24 mouse cellular contexts compared by ENCODE assay signal in genomic region chr14:16207722-16208121, GRCm38 (mm10). TPM values are rescaled to one million over a fixed set of nuclear protein-coding genes. Genes with fewer than 3 reads are reported as not detected.
DNase-seq lines count a peak whose midpoint lies in the region; ATAC-seq and TF ChIP-seq lines count a peak whose summit lies in the region.
"Had no signal": no experiment of that assay in that cellular context is flagged by ENCODE, and none has a peak within 500 bp of the region (broad histone marks: within the 10 kb centered on the region; RNA-seq: fewer than 3 reads in every experiment).

No protein-coding gene starts in this region.

- no peak overlapping the region for H3K4me2 ChIP-seq in liver, embryonic 12.5 days
- no peak overlapping the region for H3K4me2 ChIP-seq in liver, embryonic 11.5 days
- H3K4me2 ChIP-seq in liver, embryonic 14.5 days (ENCODE audit: low read depth): no peak overlapping the region
- no peak overlapping the region for H3K4me2 ChIP-seq in liver, postnatal 0 days (ENCODE audit: low read depth, low read length)
- H3K4me2 ChIP-seq: embryonic facial prominence, embryonic 12.5 days had no signal

- H3K9ac ChIP-seq in liver, embryonic 12.5 days: no peak overlapping the region
- no peak overlapping the region for H3K9ac ChIP-seq in liver, embryonic 11.5 days (ENCODE audit: low read depth, low read length)
- no peak overlapping the region for H3K9ac ChIP-seq in liver, embryonic 14.5 days (replicated peaks)
- H3K9ac ChIP-seq in liver, postnatal 0 days (replicated peaks): no peak overlapping the region
- H3K9ac ChIP-seq: embryonic facial prominence, embryonic 12.5 days had no signal

- DNase-seq in liver, embryonic 11.5 days (ENCODE audit: low spot score): no peak
- no peak for DNase-seq in liver, embryonic 14.5 days (ENCODE audit: low read depth in 3 of 3, low spot score in 3 of 3)
- no peak for DNase-seq in liver, postnatal 0 days
- DNase-seq in layer of hippocampus, adult 8-10 months (ENCODE audit: low spot score in 2 of 2): no peak
- DNase-seq: adrenal gland, adult 8-10 months; adrenal gland, postnatal 14 days; adrenal gland, postnatal 36 days; B cell, adult 2 months; cerebellum, adult 11-12 months; cerebellum, adult 2 months; cerebellum, adult 9-10 months; cerebellum, postnatal 10 days; cerebellum, postnatal 25 days had no signal

- no peak overlapping the region for H3K4me3 ChIP-seq in liver, embryonic 12.5 days
- H3K4me3 ChIP-seq in liver, embryonic 11.5 days (ENCODE audit: low read depth, low read length): no peak overlapping the region
- no peak overlapping the region for H3K4me3 ChIP-seq in liver, embryonic 14.5 days (ENCODE audit: insufficient read depth in 1 of 2, low read depth in 2 of 2, low read length in 2 of 2)
- no peak overlapping the region for H3K4me3 ChIP-seq in liver, postnatal 0 days (ENCODE audit: low read depth, low read length)
- H3K4me3 ChIP-seq: embryonic facial prominence, embryonic 10.5 days; embryonic facial prominence, embryonic 12.5 days had no signal

- no peak for TF ChIP-seq EP300 in liver, embryonic 14.5 days (IDR thresholded peaks at IDR 0.05; ENCODE audit: low read depth)
- no peak for TF ChIP-seq EP300 in liver, postnatal 0 days (IDR thresholded peaks at IDR 0.05; ENCODE audit: low read depth)

- H3K4me1 ChIP-seq in liver, embryonic 12.5 days: no peaks in the 10 kb centered on the region
- no peaks in the 10 kb centered on the region for H3K4me1 ChIP-seq in liver, embryonic 11.5 days (replicated peaks; ENCODE audit: control insufficient read depth, insufficient read depth, low read length)
- H3K4me1 ChIP-seq in liver, embryonic 14.5 days (replicated peaks; ENCODE audit: control insufficient read depth in 2 of 2, insufficient read depth in 2 of 2, low read length in 1 of 2): no peaks in the 10 kb centered on the region
- no peaks in the 10 kb centered on the region for H3K4me1 ChIP-seq in liver, postnatal 0 days (ENCODE audit: insufficient read depth)
- H3K4me1 ChIP-seq: embryonic facial prominence, embryonic 10.5 days; embryonic facial prominence, embryonic 12.5 days had no signal

- no peak for TF ChIP-seq CTCF in liver, embryonic 14.5 days (IDR thresholded peaks at IDR 0.05; ENCODE audit: low read depth)
- no peak for TF ChIP-seq CTCF in liver, postnatal 0 days (IDR thresholded peaks at IDR 0.05; ENCODE audit: low read depth)

- peak; percentile 59; the same call in 1 of the 2 replicates for ATAC-seq in liver, embryonic 12.5 days
- no peak; the same call in 1 of the 2 replicates for ATAC-seq in liver, embryonic 11.5 days (replicated peaks; ENCODE audit: low FRiP score)
- peak; percentile 26; the same call in 1 of the 2 replicates for ATAC-seq in liver, embryonic 14.5 days (ENCODE audit: insufficient read depth)
- ATAC-seq in liver, postnatal 0 days: no peak
- 0 out of 2 replicates have a peak, but pooled peaks have one; percentile 39 for ATAC-seq in megakaryocyte progenitor cell, adult 5-6 weeks (replicated peaks; ENCODE audit: poor library complexity)
- ATAC-seq: activated CD4-positive, CD25-positive, alpha-beta regulatory T cell, adult 4 months; CD4-positive, CD25-positive, alpha-beta regulatory T cell, adult 4 months; forebrain, embryonic 14.5 days; forebrain, embryonic 16.5 days; Patski had no signal

- H3K27ac ChIP-seq in liver, embryonic 12.5 days: no peak overlapping the region
- H3K27ac ChIP-seq in liver, embryonic 11.5 days (ENCODE audit: low read depth, low read length): no peak overlapping the region
- no peak overlapping the region for H3K27ac ChIP-seq in liver, embryonic 14.5 days
- H3K27ac ChIP-seq in liver, postnatal 0 days (ENCODE audit: low read depth): no peak overlapping the region
- H3K27ac ChIP-seq: embryonic facial prominence, embryonic 10.5 days; embryonic facial prominence, embryonic 12.5 days had no signal

- no peaks in the 10 kb centered on the region for H3K9me3 ChIP-seq in liver, embryonic 12.5 days (replicated peaks)
- no peaks in the 10 kb centered on the region for H3K9me3 ChIP-seq in liver, embryonic 11.5 days (ENCODE audit: control insufficient read depth, low read length)
- H3K9me3 ChIP-seq in liver, embryonic 14.5 days (ENCODE audit: control insufficient read depth, low read length): no peaks in the 10 kb centered on the region
- no peaks in the 10 kb centered on the region for H3K9me3 ChIP-seq in liver, postnatal 0 days (ENCODE audit: low read length)
- H3K9me3 ChIP-seq: embryonic facial prominence, embryonic 10.5 days; embryonic facial prominence, embryonic 12.5 days; G1E had no signal

- no peaks in the 10 kb centered on the region for H3K36me3 ChIP-seq in liver, embryonic 12.5 days
- H3K36me3 ChIP-seq in liver, embryonic 11.5 days (ENCODE audit: control insufficient read depth, insufficient read depth, low read length): no peaks in the 10 kb centered on the region
- H3K36me3 ChIP-seq in liver, embryonic 14.5 days (replicated peaks; ENCODE audit: control insufficient read depth, insufficient read depth, low read depth): no peaks in the 10 kb centered on the region
- H3K36me3 ChIP-seq in liver, postnatal 0 days (replicated peaks; ENCODE audit: insufficient read depth, low read length): no peaks in the 10 kb centered on the region
- H3K36me3 ChIP-seq: embryonic facial prominence, embryonic 10.5 days; embryonic facial prominence, embryonic 12.5 days; G1E had no signal

- no peaks in the 10 kb centered on the region for H3K27me3 ChIP-seq in liver, embryonic 12.5 days (replicated peaks)
- H3K27me3 ChIP-seq in liver, embryonic 11.5 days (replicated peaks; ENCODE audit: control insufficient read depth, insufficient read depth, low read length): no peaks in the 10 kb centered on the region
- no peaks in the 10 kb centered on the region for H3K27me3 ChIP-seq in liver, embryonic 14.5 days (ENCODE audit: control insufficient read depth, insufficient read depth, low read length)
- no peaks in the 10 kb centered on the region for H3K27me3 ChIP-seq in liver, postnatal 0 days (ENCODE audit: insufficient read depth, low read length)
- H3K27me3 ChIP-seq: CH12.LX; embryonic facial prominence, embryonic 12.5 days had no signal

RNA-seq across cellular contexts. Expression of gene Ngly1, which starts 41.4 kb away (rescaled TPM):
- 22.0 and 23.0 TPM in 2 replicates for polyA plus RNA-seq in liver, embryonic 12.5 days (2016; fragmentation: Nextera tagmentation; extraction: Ambion mirVana)
- 25.7 and 29.3 TPM in 2 replicates for polyA plus RNA-seq in liver, embryonic 11.5 days (2014; fragmentation: Nextera tagmentation; extraction: Ambion mirVana)
- polyA plus RNA-seq in liver, embryonic 14.5 days (2012; rRNA removed): 4.2 and 6.9 TPM in 2 replicates
- polyA plus RNA-seq in liver, embryonic 14.5 days (2014; fragmentation: Nextera tagmentation; extraction: Ambion mirVana): 21.7 and 23.5 TPM in 2 replicates
- 19.9 and 20.0 TPM in 2 replicates for polyA plus RNA-seq in liver, postnatal 0 days (2015; fragmentation: Nextera tagmentation; extraction: Ambion mirVana)
- 37.4 and 38.0 TPM in 2 replicates for total RNA-seq in megakaryocyte progenitor cell, adult 5-6 weeks (2015)
- total RNA-seq in megakaryocyte progenitor cell, adult 5-6 weeks (2017): 27.2 and 31.9 TPM in 2 replicates
- 10 to 100 TPM; 27.9 to 33.7 (median 32.1) TPM for total RNA-seq in layer of hippocampus, adult 8-10 months (2022)

RNA-seq across cellular contexts. Expression of gene Oxsm, which starts 41.9 kb away (rescaled TPM):
- polyA plus RNA-seq in liver, embryonic 12.5 days (2016; fragmentation: Nextera tagmentation; extraction: Ambion mirVana): 1.7 and 1.9 TPM in 2 replicates
- polyA plus RNA-seq in liver, embryonic 11.5 days (2014; fragmentation: Nextera tagmentation; extraction: Ambion mirVana): 2.6 and 2.9 TPM in 2 replicates
- polyA plus RNA-seq in liver, embryonic 14.5 days (2012; rRNA removed): 3.3 and 3.4 TPM in 2 replicates
- 1.7 and 1.8 TPM in 2 replicates for polyA plus RNA-seq in liver, embryonic 14.5 days (2014; fragmentation: Nextera tagmentation; extraction: Ambion mirVana)
- polyA plus RNA-seq in liver, postnatal 0 days (2015; fragmentation: Nextera tagmentation; extraction: Ambion mirVana): 2.9 and 3.2 TPM in 2 replicates
- 13.8 and 14.1 TPM in 2 replicates for total RNA-seq in megakaryocyte progenitor cell, adult 5-6 weeks (2015)
- 7.7 and 7.8 TPM in 2 replicates for total RNA-seq in megakaryocyte progenitor cell, adult 5-6 weeks (2017)
- total RNA-seq in layer of hippocampus, adult 8-10 months (2022): 10 to 100 TPM; 10.2 to 12.9 (median 12.1) TPM

Comparison
In these comparisons a context has a peak if more than half of its experiments do, and no peak if none do; other contexts are left out.
1. ATAC-seq: peak in liver, embryonic 12.5 days (single experiment), liver, embryonic 14.5 days (single experiment) and megakaryocyte progenitor cell, adult 5-6 weeks (single experiment); none in liver, embryonic 11.5 days (single experiment) and liver, postnatal 0 days (single experiment).